Mouse (Mus musculus) midbrain, embryonic 10.5 days (tissue): Measurements from ENCODE around the gene Dleu7. TPM values are rescaled to one million over a fixed set of nuclear protein-coding genes. Genes with fewer than 3 reads are reported as not detected.

Experiments used
- DNase-seq: peaks from one replicate; pipeline ENCODE4 v3.0.0-alpha.2; 2017; ENCODE audit warnings: low spot score
- H3K27ac ChIP-seq: fragments of 300-500 bp; sonication (generic); replicated peaks from 2 replicates; pipeline ENCODE4 v1.5.1; 2016; ENCODE audit warnings: mild to moderate bottlenecking
- H3K27me3 ChIP-seq: fragments of 300-500 bp; sonication (generic); 2 replicates; pipeline ENCODE4 v1.6.1; 2016; ENCODE audit warnings: low read depth, mild to moderate bottlenecking; ENCODE audit not compliant: poor library complexity, severe bottlenecking
- H3K36me3 ChIP-seq: fragments of 300-500 bp; sonication (generic); 2 replicates; pipeline ENCODE4 v1.6.1; 2016; ENCODE audit warnings: mild to moderate bottlenecking, moderate library complexity
- H3K4me1 ChIP-seq: fragments of 300-500 bp; sonication (generic); 2 replicates; pipeline ENCODE4 v1.6.1; 2016
- H3K4me3 ChIP-seq: fragments of 300-500 bp; sonication (generic); 2 replicates; pipeline ENCODE4 v1.5.1; 2016; ENCODE audit warnings: mild to moderate bottlenecking, moderate library complexity
- H3K9me3 ChIP-seq: fragments of 300-500 bp; sonication (generic); replicated peaks from 2 replicates; pipeline ENCODE4 v1.6.1; 2016; ENCODE audit warnings: mild to moderate bottlenecking
- WGBS: fragments of 180-500 bp; shearing (Covaris S2); methylation state at CpG from one replicate; pipeline ENCODE4 v1.1.7; 2016; 5-methylcytosine and 5-hydroxymethylcytosine counted together
- polyA plus RNA-seq: library from polyadenylated mRNA; unstranded; fragments of >200 nt; fragmentation: Nextera tagmentation; extraction: Ambion mirVana; gene quantifications from 2 replicates; pipeline ENCODE4 v1.2.1, GENCODE M21; 2016

Dleu7 gene
- 4.1 and 4.6 TPM in 2 replicates for polyA plus RNA-seq

GRCm38 (mm10) chr14:62292488-62293339, at the start of gene Dleu7, which contains the start of gene Rnaseh2b:
TSS of gene Dleu7 (minus strand) at chr14:62293047.
TSS of gene Rnaseh2b (plus strand) at chr14:62292589.
- H3K27ac ChIP-seq = peak within 1 kb of the TSS; percentile 90
- H3K27me3 ChIP-seq = peaks cover 53% of the 10 kb centered on the region
- H3K36me3 ChIP-seq = no peaks in the 10 kb centered on the region
- H3K4me3 ChIP-seq = peak within 1 kb of the TSS; percentile 67
- H3K4me1 ChIP-seq = peaks cover 26% of the 10 kb centered on the region
- WGBS = under 1% methylated on average over 60 of the region's 60 CpGs
- DNase-seq = peak; percentile 81
- H3K9me3 ChIP-seq = no peaks in the 10 kb centered on the region

DNA sequence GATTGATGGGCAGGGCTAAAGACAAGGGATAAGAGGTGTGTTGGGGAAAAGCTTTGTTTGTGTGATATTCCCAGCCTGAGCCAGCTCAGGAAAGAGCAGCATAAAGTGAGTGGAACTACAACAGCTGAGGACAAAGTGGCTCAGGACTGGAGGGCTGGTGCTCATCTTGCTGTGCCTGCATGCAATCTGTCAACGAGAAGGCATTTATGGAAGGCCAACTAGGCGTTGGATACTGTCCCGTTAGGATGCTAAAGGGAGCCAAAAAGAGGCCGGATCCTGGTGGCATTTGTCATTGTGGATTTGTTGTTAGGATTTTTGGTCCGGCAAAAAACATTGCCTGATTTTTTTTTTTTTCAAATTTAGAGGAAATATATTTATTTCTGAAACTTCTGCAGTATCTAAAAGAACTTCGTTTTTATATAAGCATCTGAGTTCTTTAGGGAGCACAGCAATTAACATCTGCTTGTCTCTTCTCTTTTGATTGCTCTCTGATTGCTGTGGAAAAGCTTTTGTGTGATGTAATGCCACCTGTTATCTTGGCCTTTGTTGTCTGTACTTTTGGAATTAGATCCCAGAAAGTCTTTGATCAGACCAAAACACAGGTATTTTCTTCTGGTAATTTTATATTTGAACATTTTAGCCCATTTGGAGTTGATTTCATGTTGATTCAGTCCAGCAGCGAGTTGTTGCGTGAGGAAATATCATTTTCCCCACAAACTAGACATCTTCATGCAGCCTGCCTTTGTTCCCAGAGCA, 49.2 kb upstream of the Dleu7 start:
- H3K36me3 ChIP-seq = peaks cover 11% of the 10 kb centered on the region; the same call in 1 of the 2 replicates
- no peak for DNase-seq
- peaks cover 20% of the 10 kb centered on the region for H3K4me1 ChIP-seq
- no peaks in the 10 kb centered on the region for H3K27me3 ChIP-seq
- H3K27ac ChIP-seq = peak overlapping the region; percentile 69
- H3K4me3 ChIP-seq = no peak overlapping the region
- H3K9me3 ChIP-seq = no peaks in the 10 kb centered on the region
- WGBS = 88% methylated on average over 8 of the region's 8 CpGs

DNA sequence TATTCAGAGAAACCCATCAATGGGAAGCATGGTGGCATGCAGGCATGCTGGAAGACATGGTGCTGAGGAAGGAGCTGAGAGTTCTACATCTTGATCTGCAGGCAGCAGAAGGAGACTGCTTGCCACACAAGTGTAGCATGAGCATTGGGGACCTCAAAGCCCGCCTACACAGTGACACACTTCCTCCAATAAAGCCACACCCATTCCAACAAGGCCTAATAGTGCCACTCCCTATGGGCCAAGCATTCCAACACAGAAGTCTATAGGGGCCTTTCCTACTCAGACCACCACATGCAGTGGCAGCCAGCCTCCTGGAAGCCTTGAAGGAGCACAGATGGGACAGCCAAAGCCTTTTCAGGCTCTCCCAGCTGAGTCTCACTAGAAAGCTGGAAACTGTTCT, 46.3 kb upstream of the Dleu7 start:
- DNase-seq = no peak
- Histone ChIP-seq H3K9me3 (no peaks in the 10 kb centered on the region), H3K27ac (no peak overlapping the region), H3K4me1 (peaks cover 13% of the 10 kb centered on the region), H3K27me3 (no peaks in the 10 kb centered on the region), H3K4me3 (no peak overlapping the region), H3K36me3 (peaks cover 18% of the 10 kb centered on the region)
- WGBS = 92% methylated on average over 1 of the region's 1 CpGs

GRCm38 (mm10) chr14:62333909-62334687, 41.3 kb upstream of the Dleu7 start:
- Histone ChIP-seq H3K36me3 (peaks cover 14% of the 10 kb centered on the region), H3K27ac (peak overlapping the region; percentile 17; the same call in 1 of the 2 replicates), H3K4me3 (no peak overlapping the region; the same call in 1 of the 2 replicates), H3K9me3 (no peaks in the 10 kb centered on the region), H3K4me1 (peaks cover 34% of the 10 kb centered on the region), H3K27me3 (no peaks in the 10 kb centered on the region)
- DNase-seq = no peak
- WGBS = 77% methylated on average over 9 of the region's 9 CpGs

GRCm38 (mm10) chr14:62331866-62332619, 39.2 kb upstream of the Dleu7 start:
- Histone ChIP-seq H3K27ac (peak overlapping the region; percentile 94), H3K27me3 (no peaks in the 10 kb centered on the region), H3K4me1 (peaks cover 47% of the 10 kb centered on the region), H3K36me3 (peaks cover 7% of the 10 kb centered on the region; the same call in 1 of the 2 replicates), H3K9me3 (no peaks in the 10 kb centered on the region), H3K4me3 (peak overlapping the region; percentile 77)
- WGBS = under 1% methylated on average over 62 of the region's 62 CpGs
- DNase-seq = peak; percentile 87

DNA sequence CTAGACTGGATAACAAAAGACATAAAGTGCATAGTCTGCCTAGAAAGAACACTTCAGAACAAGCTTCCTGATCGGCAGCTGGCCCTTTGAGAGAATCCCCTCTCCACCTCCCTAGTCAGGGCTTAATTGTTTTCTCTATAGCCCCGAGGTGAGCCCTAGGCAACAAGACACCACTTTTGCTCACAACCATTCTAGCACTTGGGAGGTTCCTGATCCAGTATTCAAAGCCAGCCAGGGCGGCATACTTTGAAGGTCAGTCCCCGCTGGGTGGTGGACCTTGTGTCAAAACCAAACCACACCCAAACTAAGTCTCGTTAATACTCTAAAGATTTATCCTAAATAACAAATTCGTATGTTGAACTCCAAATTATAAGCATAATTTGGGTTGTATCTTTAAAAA, 38.6 kb upstream of the Dleu7 start:
- WGBS = 17% methylated on average over 6 of the region's 6 CpGs
- H3K27ac ChIP-seq = peak overlapping the region; percentile 94
- no peaks in the 10 kb centered on the region for H3K9me3 ChIP-seq
- no peaks in the 10 kb centered on the region for H3K27me3 ChIP-seq
- peak overlapping the region; percentile 77 for H3K4me3 ChIP-seq
- peak; percentile 22 for DNase-seq
- H3K36me3 ChIP-seq = peaks cover 7% of the 10 kb centered on the region; the same call in 1 of the 2 replicates
- peaks cover 53% of the 10 kb centered on the region for H3K4me1 ChIP-seq

- Histone ChIP-seq H3K36me3 (no peaks in the 10 kb centered on the region), H3K4me1 (peaks cover 59% of the 10 kb centered on the region)
- 91% methylated on average over 3 of the region's 3 CpGs for WGBS
These were observed 36.8 kb upstream of the Dleu7 start for GRCm38 (mm10) chr14:62329631-62330030.

DNA sequence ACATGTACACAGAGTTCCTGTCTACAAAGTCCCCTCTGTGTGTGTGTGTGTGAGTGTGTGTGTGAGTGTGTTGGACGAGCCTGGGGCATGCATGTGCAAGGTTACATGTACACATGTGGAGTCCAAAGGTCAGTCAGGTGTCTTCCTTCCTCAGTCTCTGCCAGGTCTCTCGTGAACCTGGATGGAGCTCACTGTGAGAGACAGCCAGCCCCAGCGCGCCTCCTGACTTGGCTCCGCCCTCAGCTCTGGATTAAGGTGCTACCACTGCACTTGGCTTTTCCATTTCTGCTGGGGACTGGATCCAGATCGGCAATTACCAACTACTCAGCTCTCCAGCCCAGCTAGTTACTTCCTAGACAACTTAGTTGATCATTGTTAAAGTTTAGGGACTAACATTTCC, 35.8 kb upstream of the Dleu7 start:
- WGBS = 45% methylated on average over 6 of the region's 6 CpGs
- no peak for DNase-seq
- Histone ChIP-seq H3K27me3 (no peaks in the 10 kb centered on the region), H3K4me1 (peaks cover 52% of the 10 kb centered on the region), H3K4me3 (no peak overlapping the region), H3K36me3 (no peaks in the 10 kb centered on the region), H3K27ac (no peak overlapping the region), H3K9me3 (no peaks in the 10 kb centered on the region)

More at GRCm38 (mm10) chr14:62329631-62330030, 36.8 kb upstream of the Dleu7 start:
- no peaks in the 10 kb centered on the region for H3K27me3 ChIP-seq
- H3K9me3 ChIP-seq = no peaks in the 10 kb centered on the region
- no peak overlapping the region for H3K4me3 ChIP-seq
- H3K27ac ChIP-seq = no peak overlapping the region
- DNase-seq = no peak

- H3K36me3 ChIP-seq = no peaks in the 10 kb centered on the region
- DNase-seq = no peak
- peaks cover 46% of the 10 kb centered on the region for H3K4me1 ChIP-seq
- no peak overlapping the region for H3K4me3 ChIP-seq
- H3K9me3 ChIP-seq = no peaks in the 10 kb centered on the region
- H3K27ac ChIP-seq = peak overlapping the region; percentile 33; the same call in 1 of the 2 replicates
- H3K27me3 ChIP-seq = no peaks in the 10 kb centered on the region
- 26% methylated on average over 2 of the region's 2 CpGs for WGBS
These were observed 34.3 kb upstream of the Dleu7 start for GRCm38 (mm10) chr14:62327171-62327570.

- no peak overlapping the region for H3K4me3 ChIP-seq
- DNase-seq = no peak
- WGBS = 88% methylated on average over 3 of the region's 3 CpGs
- no peak overlapping the region for H3K27ac ChIP-seq
- H3K36me3 ChIP-seq = no peaks in the 10 kb centered on the region
- H3K9me3 ChIP-seq = no peaks in the 10 kb centered on the region
- peaks cover 40% of the 10 kb centered on the region for H3K4me1 ChIP-seq
- H3K27me3 ChIP-seq = no peaks in the 10 kb centered on the region
These were observed 33.2 kb upstream of the Dleu7 start for GRCm38 (mm10) chr14:62326026-62326425.

- Histone ChIP-seq H3K4me3 (no peak overlapping the region), H3K4me1 (peaks cover 33% of the 10 kb centered on the region), H3K9me3 (no peaks in the 10 kb centered on the region), H3K36me3 (no peaks in the 10 kb centered on the region), H3K27ac (no peak overlapping the region), H3K27me3 (no peaks in the 10 kb centered on the region)
- DNase-seq = no peak
- 90% methylated on average over 5 of the region's 5 CpGs for WGBS
These were observed 32.1 kb upstream of the Dleu7 start for GRCm38 (mm10) chr14:62324943-62325342.
